Mouse (Mus musculus): Measurements from ENCODE around the gene Pik3cd. TPM values are rescaled to one million over a fixed set of nuclear protein-coding genes. Genes with fewer than 3 reads are reported as not detected.

The Pik3cd gene
- total and polyA plus RNA-seq, 3 experiments, result 57.0 to 95.0 (median 72.1) TPM

DNA sequence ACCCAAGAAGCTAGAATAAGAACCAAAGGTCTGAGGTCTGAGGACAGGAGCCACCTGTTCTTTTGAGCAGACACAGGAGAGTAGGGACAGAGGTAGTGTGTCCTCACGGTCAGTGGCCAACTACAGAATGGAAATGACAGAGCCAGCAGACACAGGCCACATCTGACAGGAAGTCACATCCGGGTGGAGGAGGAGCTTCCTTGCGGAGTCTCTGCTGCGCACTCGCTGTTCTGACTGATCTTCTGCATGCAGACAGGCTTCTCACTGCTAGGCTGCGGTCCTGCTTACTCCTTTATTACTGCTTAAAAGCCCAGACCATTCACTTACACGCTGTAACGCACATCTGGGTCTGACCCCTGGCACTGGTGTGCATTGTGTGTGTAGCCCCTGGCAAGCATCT is 26.4 kb upstream of the Pik3cd start:
- H3K27me3 ChIP-seq (replicated peaks), result no peaks in the 10 kb centered on the region
- no peak overlapping the region for H3K4me2 ChIP-seq (ENCODE audit: insufficient read depth, low read depth, poor library complexity, severe bottlenecking)
- H3K9me3 ChIP-seq (replicated peaks; ENCODE audit: low read length), result no peaks in the 10 kb centered on the region
- no peak overlapping the region for H3K27ac ChIP-seq (ENCODE audit: insufficient read depth, low read depth)
- H3K4me3 ChIP-seq (replicated peaks in 1 of 3; ENCODE audit: low read depth in 2 of 3, low read length in 2 of 3, poor library complexity in 1 of 3), result no peak overlapping the region
- peaks cover 4 to 17% of the 10 kb centered on the region in 2 experiments; a peak in 3 of 4 replicates for H3K4me1 ChIP-seq (ENCODE audit: control insufficient read depth in 1 of 2, insufficient read depth in 2 of 2)
- TF ChIP-seq POLR2A (IDR thresholded peaks at IDR 0.05; ENCODE audit: low read depth, low read length), result no peak
- TF ChIP-seq UBTF (IDR thresholded peaks at IDR 0.05; ENCODE audit: low read depth, low read length), result no peak
- no peak for TF ChIP-seq GABPA (IDR thresholded peaks at IDR 0.05; ENCODE audit: insufficient replicate concordance, low read depth, low read length)
- no peak for TF ChIP-seq E2F4 (IDR thresholded peaks at IDR 0.05; ENCODE audit: insufficient replicate concordance, low read depth, low read length)
- no peak for TF ChIP-seq MAFK (IDR thresholded peaks at IDR 0.05; ENCODE audit: insufficient replicate concordance, low read length)
- TF ChIP-seq MYC (IDR thresholded peaks at IDR 0.05; ENCODE audit: low read depth, low read length), result no peak
- no peak for TF ChIP-seq PAX5 (IDR thresholded peaks at IDR 0.05; ENCODE audit: low read length)
- TF ChIP-seq MXI1 (IDR thresholded peaks at IDR 0.05; ENCODE audit: low read depth, low read length), result no peak
- no peak for TF ChIP-seq CHD2 (IDR thresholded peaks at IDR 0.05; ENCODE audit: low read length)
- TF ChIP-seq NELFE (IDR thresholded peaks at IDR 0.05; ENCODE audit: low read depth, low read length), result no peak
- no peak for TF ChIP-seq RCOR1 (conservative IDR thresholded peaks at IDR 0.05; ENCODE audit: low read depth, low read length)
- no peak for TF ChIP-seq NRF1 (IDR thresholded peaks at IDR 0.05; ENCODE audit: low read depth, low read length)
- peaks cover 7% of the 10 kb centered on the region; the same call in 1 of the 2 replicates for H3K79me2 ChIP-seq (replicated peaks; ENCODE audit: control insufficient read depth, extremely low read depth, insufficient read depth, poor library complexity, severe bottlenecking)
- peaks cover 67 to 93% of the 10 kb centered on the region in 2 experiments for H3K36me3 ChIP-seq (replicated peaks in 1 of 2; ENCODE audit: control insufficient read depth in 1 of 2, insufficient read depth in 1 of 2, low read length in 1 of 2)
- DNase-seq (ENCODE audit: extremely low read depth), result no peak
- H3K9ac ChIP-seq (ENCODE audit: insufficient read depth, low read depth), result no peak overlapping the region
- dilution Hi-C loops (cut with MboI; ENCODE audit: extremely low pct_ligation_motif_present, extremely low pct_unique_long_range_greater_than_20kb, low sequenced_read_pairs), result no loop called here
- in situ Hi-C loops (cut with MboI; ENCODE audit: low pct_ligation_motif_present, low pct_unique_long_range_greater_than_20kb, low sequenced_read_pairs), result no loop called here

DNA sequence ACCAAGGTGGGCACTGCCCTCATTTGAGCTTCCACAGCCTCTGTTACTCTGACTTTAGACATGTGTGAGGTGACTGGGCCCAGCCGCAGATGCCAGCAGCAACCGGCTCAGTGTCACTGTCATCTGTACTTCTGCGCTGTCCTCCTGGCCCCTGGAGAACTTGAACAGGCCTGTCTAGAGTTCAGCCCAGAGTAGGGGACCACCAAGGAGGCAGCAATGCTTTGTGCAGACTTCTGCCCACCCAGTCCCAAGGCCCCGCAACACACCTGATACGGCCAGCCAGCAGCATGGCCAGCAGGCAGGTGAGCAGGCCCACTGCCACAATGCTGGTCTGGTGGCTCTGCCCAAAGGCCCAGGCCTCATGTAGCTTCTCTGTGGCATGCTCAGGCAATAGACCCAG is 25.3 kb upstream of the Pik3cd start:
- dilution Hi-C loops (cut with MboI; ENCODE audit: extremely low pct_ligation_motif_present, extremely low pct_unique_long_range_greater_than_20kb, low sequenced_read_pairs) (no loop called here), in situ Hi-C loops (cut with MboI; ENCODE audit: low pct_ligation_motif_present, low pct_unique_long_range_greater_than_20kb, low sequenced_read_pairs) (no loop called here)
- Histone ChIP-seq H3K27ac (ENCODE audit: insufficient read depth, low read depth) (no peak overlapping the region), H3K27me3 (replicated peaks) (no peaks in the 10 kb centered on the region), H3K4me1 (ENCODE audit: control insufficient read depth in 1 of 2, insufficient read depth in 2 of 2) (peaks cover 4 to 11% of the 10 kb centered on the region in 2 experiments; a peak in 3 of 4 replicates), H3K9me3 (replicated peaks; ENCODE audit: low read length) (no peaks in the 10 kb centered on the region), H3K4me3 (replicated peaks in 1 of 3; ENCODE audit: low read depth in 2 of 3, low read length in 2 of 3, poor library complexity in 1 of 3) (no peak overlapping the region), H3K4me2 (ENCODE audit: insufficient read depth, low read depth, poor library complexity, severe bottlenecking) (no peak overlapping the region), H3K36me3 (replicated peaks in 1 of 2; ENCODE audit: control insufficient read depth in 1 of 2, insufficient read depth in 1 of 2, low read length in 1 of 2) (peaks cover 70 to 93% of the 10 kb centered on the region in 2 experiments), H3K79me2 (replicated peaks; ENCODE audit: control insufficient read depth, extremely low read depth, insufficient read depth, poor library complexity, severe bottlenecking) (no peaks in the 10 kb centered on the region), H3K9ac (ENCODE audit: insufficient read depth, low read depth) (no peak overlapping the region)
- no peak for DNase-seq (ENCODE audit: extremely low read depth)
- TF ChIP-seq IRF4 (IDR thresholded peaks at IDR 0.05; ENCODE audit: low read depth, low read length), result no peak
- no peak for TF ChIP-seq USF1 (IDR thresholded peaks at IDR 0.05; ENCODE audit: low read depth, low read length)
- TF ChIP-seq BHLHE40 (IDR thresholded peaks at IDR 0.05; ENCODE audit: low read depth, low read length), result no peak
- no peak for TF ChIP-seq KAT2A (IDR thresholded peaks at IDR 0.05; ENCODE audit: insufficient replicate concordance, low read length)
- TF ChIP-seq CHD2 (IDR thresholded peaks at IDR 0.05; ENCODE audit: low read length), result no peak
- no peak for TF ChIP-seq POLR2AphosphoS2 (IDR thresholded peaks at IDR 0.05; ENCODE audit: low read depth, low read length)
- no peak for TF ChIP-seq PAX5 (IDR thresholded peaks at IDR 0.05; ENCODE audit: low read length)
- no peak for TF ChIP-seq JUN (IDR thresholded peaks at IDR 0.05; ENCODE audit: insufficient read depth, low read depth, low read length)
- TF ChIP-seq POLR2A (IDR thresholded peaks at IDR 0.05; ENCODE audit: low read depth, low read length), result no peak
- TF ChIP-seq USF2 (conservative IDR thresholded peaks at IDR 0.05; ENCODE audit: low read depth, low read length), result no peak
